Mouse (Mus musculus) spleen, adult 2 months (tissue): ENCODE data around the gene Pdgfra.

ENCODE experiments used
- CTCF ChIP-seq: fragments of 200-500 bp; IDR thresholded peaks from 2 replicates; pipeline ENCODE4 v1.5.1; 2011; ENCODE audit warnings: mild to moderate bottlenecking, inconsistent platforms; ENCODE audit not compliant: insufficient read depth, insufficient read length, insufficient replicate concordance; ENCODE audit errors: extremely low read depth
- POLR2A ChIP-seq: fragments of 200-500 bp; IDR thresholded peaks from 2 replicates; pipeline ENCODE4 v1.6.1; 2011; ENCODE audit warnings: low read depth, low read length, inconsistent platforms

- TF ChIP-seq CTCF: no peak
- no peak for TF ChIP-seq POLR2A
Measured at GRCm38 (mm10) chr5:75238363-75238762, 86.3 kb downstream of the Pdgfra start.
